Mouse (Mus musculus): ENCODE results near the gene Traf4. TPM values are rescaled to one million over a fixed set of nuclear protein-coding genes. Genes with fewer than 3 reads are reported as not detected.

Traf4 gene
- polyA plus RNA-seq, 1 experiment from 2014 or later: 79.2 TPM

DNA sequence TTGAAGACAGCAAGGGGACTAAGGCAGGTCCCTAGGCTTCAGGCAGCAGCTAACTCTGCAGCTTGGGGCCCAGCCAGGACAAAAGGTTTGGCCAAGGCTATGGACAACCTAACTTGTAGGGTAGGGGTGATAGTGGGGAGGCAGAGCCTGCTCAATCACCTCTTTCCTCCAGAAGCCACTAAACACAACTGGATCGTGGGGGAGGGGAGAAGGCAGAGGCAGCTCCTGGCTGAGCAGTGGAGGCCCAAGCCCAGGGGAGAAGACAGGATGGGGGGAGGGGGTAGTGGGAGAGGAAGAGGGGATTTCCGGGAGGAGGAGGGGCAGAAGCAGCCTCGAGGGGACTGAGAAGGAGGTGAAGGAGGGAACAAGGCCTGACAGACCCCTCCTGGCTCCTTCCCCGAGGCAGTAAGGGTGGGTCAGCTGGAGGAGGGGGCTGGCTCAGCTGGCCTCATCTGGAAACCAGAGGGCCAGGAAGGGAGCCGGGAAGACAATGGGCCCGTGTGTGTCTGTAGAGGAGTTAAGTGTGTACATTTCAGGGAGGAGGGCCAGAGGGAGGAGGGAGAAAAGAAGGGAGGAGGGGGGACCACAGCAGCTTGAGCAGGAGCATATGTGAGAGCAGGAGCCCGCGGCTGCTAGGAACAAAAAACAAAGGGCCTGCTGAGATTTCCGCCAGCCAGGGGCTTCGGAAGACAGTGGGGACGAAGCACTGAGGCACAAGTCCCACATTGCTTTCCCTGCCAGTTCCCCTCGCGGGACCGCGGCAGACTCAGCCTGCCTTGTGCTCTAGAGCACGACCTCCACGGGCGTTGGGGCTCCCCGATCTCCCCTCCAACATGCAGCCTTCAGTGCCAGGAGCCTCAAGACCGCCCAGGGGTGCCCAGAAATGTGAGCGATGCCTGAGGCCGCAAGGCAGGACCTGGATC lies 1.4 kb downstream of the Traf4 start:
- Histone ChIP-seq H3K4me2 (ENCODE audit: low read length) (peak overlapping the region; percentile 79), H3K27me3 (replicated peaks; ENCODE audit: control insufficient read depth, insufficient read depth, low read length) (no peaks in the 10 kb centered on the region), H3K4me1 (ENCODE audit: control insufficient read depth, insufficient read depth, low read length) (peaks cover 23% of the 10 kb centered on the region), H3K9me3 (replicated peaks; ENCODE audit: control insufficient read depth, low read length) (no peaks in the 10 kb centered on the region), H3K9ac (ENCODE audit: low read length) (peak overlapping the region; percentile 99), H3K36me3 (ENCODE audit: control insufficient read depth, insufficient read depth, low read length) (peaks cover 38% of the 10 kb centered on the region), H3K4me3 (ENCODE audit: low read depth, low read length) (peak overlapping the region; percentile 100), H3K27ac (ENCODE audit: low read depth, low read length) (peak overlapping the region; percentile 98)
- WGBS: under 1% methylated on average over 22 of the region's 22 CpGs
- ATAC-seq (peak; percentile 45), DNase-seq (ENCODE audit: low spot score) (peak; percentile 83)

GRCm38 (mm10) chr11:78163045-78163444 lies 2.3 kb downstream of the Traf4 start:
- Histone ChIP-seq H3K4me3 (ENCODE audit: low read depth, low read length) (peak overlapping the region; percentile 100), H3K27me3 (replicated peaks; ENCODE audit: control insufficient read depth, insufficient read depth, low read length) (no peaks in the 10 kb centered on the region), H3K9me3 (replicated peaks; ENCODE audit: control insufficient read depth, low read length) (no peaks in the 10 kb centered on the region), H3K36me3 (ENCODE audit: control insufficient read depth, insufficient read depth, low read length) (peaks cover 47% of the 10 kb centered on the region), H3K4me2 (ENCODE audit: low read length) (peak overlapping the region; percentile 79), H3K27ac (ENCODE audit: low read depth, low read length) (peak overlapping the region; percentile 98), H3K4me1 (ENCODE audit: control insufficient read depth, insufficient read depth, low read length) (peaks cover 23% of the 10 kb centered on the region), H3K9ac (ENCODE audit: low read length) (peak overlapping the region; percentile 99)
- 82% methylated on average over 2 of the region's 2 CpGs for WGBS
- DNase-seq (ENCODE audit: low spot score) (no peak), ATAC-seq (no peak)

DNA sequence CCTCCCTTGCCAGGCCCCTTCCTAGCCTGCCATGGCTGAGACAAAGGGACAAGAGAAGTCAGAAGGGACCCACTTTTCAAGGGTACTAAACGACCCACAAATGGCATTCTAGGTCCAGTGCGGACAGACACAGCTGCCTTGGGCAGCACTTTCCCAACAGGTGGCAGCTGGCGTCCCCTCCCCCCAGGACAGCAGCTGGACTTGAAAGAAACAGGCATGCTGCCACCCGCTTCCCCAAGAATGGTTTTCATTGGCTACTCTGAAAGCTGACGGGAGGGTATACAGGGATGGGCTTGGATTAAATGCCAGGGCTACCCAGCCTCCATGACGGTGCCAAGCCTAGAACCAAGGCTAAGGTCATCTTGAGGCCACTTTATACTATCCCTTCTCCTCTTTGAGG lies 2.9 kb downstream of the Traf4 start:
- H3K27me3 ChIP-seq (replicated peaks; ENCODE audit: control insufficient read depth, insufficient read depth, low read length): no peaks in the 10 kb centered on the region
- H3K27ac ChIP-seq (ENCODE audit: low read depth, low read length): peak overlapping the region; percentile 98; the same call in 1 of the 2 replicates
- DNase-seq (ENCODE audit: low spot score) (peak; percentile 56), ATAC-seq (no peak)
- H3K36me3 ChIP-seq (ENCODE audit: control insufficient read depth, insufficient read depth, low read length): peaks cover 52% of the 10 kb centered on the region
- H3K4me2 ChIP-seq (ENCODE audit: low read length): peak overlapping the region; percentile 79
- H3K9ac ChIP-seq (ENCODE audit: low read length): peak overlapping the region; percentile 99
- WGBS: 37% methylated on average over 6 of the region's 6 CpGs
- 0 out of 2 replicates have a peak overlapping the region, but pooled peaks have one; percentile 100 for H3K4me3 ChIP-seq (ENCODE audit: low read depth, low read length)
- H3K4me1 ChIP-seq (ENCODE audit: control insufficient read depth, insufficient read depth, low read length): peaks cover 23% of the 10 kb centered on the region
- H3K9me3 ChIP-seq (replicated peaks; ENCODE audit: control insufficient read depth, low read length): no peaks in the 10 kb centered on the region

DNA sequence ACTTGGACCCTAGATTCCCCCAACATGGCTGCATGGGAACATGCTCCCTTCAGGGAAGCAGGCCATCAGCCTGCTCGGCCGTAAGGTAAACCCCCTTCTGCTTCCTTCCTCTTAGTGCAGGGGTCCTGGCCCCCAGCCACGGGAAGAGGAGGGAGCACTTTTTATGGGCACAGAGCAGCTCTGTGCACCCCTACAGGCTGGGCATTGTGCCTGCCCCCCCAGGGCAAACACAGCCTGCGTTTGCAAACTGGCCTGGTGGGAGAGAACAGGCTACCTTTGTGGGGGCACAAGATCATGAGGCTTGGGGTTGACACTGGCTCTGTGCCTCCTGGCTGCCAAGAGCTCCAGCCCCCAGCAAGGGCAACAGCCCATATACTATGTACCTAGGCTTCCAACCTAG lies 3.4 kb downstream of the Traf4 start:
- H3K36me3 ChIP-seq (ENCODE audit: control insufficient read depth, insufficient read depth, low read length): peaks cover 56% of the 10 kb centered on the region
- 47% methylated on average over 4 of the region's 4 CpGs for whole genome bisulfite sequencing
- no peak overlapping the region for H3K27ac ChIP-seq (ENCODE audit: low read depth, low read length)
- ATAC-seq: no peak
- H3K4me3 ChIP-seq (ENCODE audit: low read depth, low read length): no peak overlapping the region
- peaks cover 23% of the 10 kb centered on the region for H3K4me1 ChIP-seq (ENCODE audit: control insufficient read depth, insufficient read depth, low read length)
- no peaks in the 10 kb centered on the region for H3K27me3 ChIP-seq (replicated peaks; ENCODE audit: control insufficient read depth, insufficient read depth, low read length)
- no peaks in the 10 kb centered on the region for H3K9me3 ChIP-seq (replicated peaks; ENCODE audit: control insufficient read depth, low read length)
- no peak overlapping the region for H3K9ac ChIP-seq (ENCODE audit: low read length)
- H3K4me2 ChIP-seq (ENCODE audit: low read length): peak overlapping the region; percentile 79; the same call in 1 of the 2 replicates
- no peak for DNase-seq (ENCODE audit: low spot score)

- 92% methylated on average over 14 of the region's 14 CpGs for WGBS
- H3K9ac ChIP-seq (ENCODE audit: low read length): no peak overlapping the region
- H3K4me1 ChIP-seq (ENCODE audit: control insufficient read depth, insufficient read depth, low read length): peaks cover 22% of the 10 kb centered on the region
- H3K4me3 ChIP-seq (ENCODE audit: low read depth, low read length): no peak overlapping the region
- no peak overlapping the region for H3K4me2 ChIP-seq (ENCODE audit: low read length)
- H3K27ac ChIP-seq (ENCODE audit: low read depth, low read length): no peak overlapping the region
- peaks cover 64% of the 10 kb centered on the region for H3K36me3 ChIP-seq (ENCODE audit: control insufficient read depth, insufficient read depth, low read length)
- ATAC-seq (no peak), DNase-seq (ENCODE audit: low spot score) (no peak)
- H3K27me3 ChIP-seq (replicated peaks; ENCODE audit: control insufficient read depth, insufficient read depth, low read length): no peaks in the 10 kb centered on the region
- H3K9me3 ChIP-seq (replicated peaks; ENCODE audit: control insufficient read depth, low read length): no peaks in the 10 kb centered on the region
Observed at GRCm38 (mm10) chr11:78161169-78161568, 4.2 kb downstream of the Traf4 start.

DNA sequence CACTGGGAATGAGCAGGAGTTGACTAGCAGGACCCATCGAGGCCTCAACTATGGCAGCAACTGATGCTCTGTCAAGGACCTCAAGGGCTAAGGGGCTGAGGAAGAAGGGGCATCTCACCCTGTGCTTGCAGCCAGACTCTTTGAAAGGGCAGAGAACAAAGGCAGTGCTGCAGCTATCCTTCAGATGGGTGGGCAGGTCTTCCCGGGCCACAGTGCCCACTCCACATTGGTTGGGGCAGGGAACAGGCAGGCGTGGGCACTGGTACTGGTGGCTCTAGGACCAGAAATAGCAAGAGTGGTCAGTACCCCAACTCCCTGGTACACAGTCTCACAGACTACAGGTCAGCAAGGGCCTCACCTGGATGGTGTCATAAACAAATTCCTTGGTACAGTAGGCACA lies 4.7 kb downstream of the Traf4 start:
- DNase-seq (ENCODE audit: low spot score) (no peak), ATAC-seq (no peak)
- no peaks in the 10 kb centered on the region for H3K9me3 ChIP-seq (replicated peaks; ENCODE audit: control insufficient read depth, low read length)
- no peaks in the 10 kb centered on the region for H3K27me3 ChIP-seq (replicated peaks; ENCODE audit: control insufficient read depth, insufficient read depth, low read length)
- WGBS: 83% methylated on average over 3 of the region's 3 CpGs
- H3K4me1 ChIP-seq (ENCODE audit: control insufficient read depth, insufficient read depth, low read length): peaks cover 17% of the 10 kb centered on the region
- no peak overlapping the region for H3K9ac ChIP-seq (ENCODE audit: low read length)
- H3K36me3 ChIP-seq (ENCODE audit: control insufficient read depth, insufficient read depth, low read length): peaks cover 67% of the 10 kb centered on the region
- H3K4me3 ChIP-seq (ENCODE audit: low read depth, low read length): no peak overlapping the region
- H3K27ac ChIP-seq (ENCODE audit: low read depth, low read length): no peak overlapping the region
- H3K4me2 ChIP-seq (ENCODE audit: low read length): no peak overlapping the region

DNA sequence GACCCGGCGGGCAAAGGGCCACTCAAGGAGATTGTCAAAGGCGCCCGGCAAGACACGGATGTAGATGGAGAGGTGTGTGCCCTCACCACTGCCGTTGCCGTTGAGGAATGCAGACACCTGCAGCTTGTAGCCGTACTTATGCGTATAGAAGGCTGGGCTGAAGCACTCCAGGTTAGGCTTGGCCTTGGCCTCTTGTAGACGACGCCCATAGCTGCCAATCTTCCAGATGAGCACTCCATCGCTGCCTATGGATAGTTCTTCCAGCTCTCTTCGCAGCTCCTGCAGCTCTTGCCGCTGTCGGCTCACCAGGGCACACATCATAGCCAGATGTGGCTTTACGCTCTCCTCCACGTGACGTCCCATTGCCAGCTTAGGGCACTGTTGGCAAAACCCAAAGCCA lies 5.2 kb downstream of the Traf4 start:
- no peaks in the 10 kb centered on the region for H3K27me3 ChIP-seq (replicated peaks; ENCODE audit: control insufficient read depth, insufficient read depth, low read length)
- no peaks in the 10 kb centered on the region for H3K9me3 ChIP-seq (replicated peaks; ENCODE audit: control insufficient read depth, low read length)
- ATAC-seq (no peak), DNase-seq (ENCODE audit: low spot score) (no peak)
- no peak overlapping the region for H3K9ac ChIP-seq (ENCODE audit: low read length)
- H3K4me1 ChIP-seq (ENCODE audit: control insufficient read depth, insufficient read depth, low read length): peaks cover 16% of the 10 kb centered on the region
- no peak overlapping the region for H3K4me3 ChIP-seq (ENCODE audit: low read depth, low read length)
- H3K27ac ChIP-seq (ENCODE audit: low read depth, low read length): no peak overlapping the region
- 91% methylated on average over 18 of the region's 18 CpGs for WGBS
- no peak overlapping the region for H3K4me2 ChIP-seq (ENCODE audit: low read length)
- H3K36me3 ChIP-seq (ENCODE audit: control insufficient read depth, insufficient read depth, low read length): peaks cover 72% of the 10 kb centered on the region

- H3K36me3 ChIP-seq (ENCODE audit: control insufficient read depth, insufficient read depth, low read length): peaks cover 78% of the 10 kb centered on the region
- no peak for ATAC-seq
Observed at GRCm38 (mm10) chr11:78159557-78159956, 5.8 kb downstream of the Traf4 start.

GRCm38 (mm10) chr11:78159096-78159495 lies 6.3 kb downstream of the Traf4 start:
- 35% methylated on average over 2 of the region's 2 CpGs for WGBS
- peaks cover 16% of the 10 kb centered on the region for H3K4me1 ChIP-seq (ENCODE audit: control insufficient read depth, insufficient read depth, low read length)
- H3K36me3 ChIP-seq (ENCODE audit: control insufficient read depth, insufficient read depth, low read length): peaks cover 83% of the 10 kb centered on the region

More at GRCm38 (mm10) chr11:78159557-78159956, 5.8 kb downstream of the Traf4 start:
- no peak for DNase-seq (ENCODE audit: low spot score)
- Histone ChIP-seq H3K27ac (ENCODE audit: low read depth, low read length) (no peak overlapping the region; the same call in 1 of the 2 replicates), H3K4me1 (ENCODE audit: control insufficient read depth, insufficient read depth, low read length) (peaks cover 16% of the 10 kb centered on the region), H3K9ac (ENCODE audit: low read length) (no peak overlapping the region), H3K4me2 (ENCODE audit: low read length) (no peak overlapping the region), H3K4me3 (ENCODE audit: low read depth, low read length) (no peak overlapping the region), H3K9me3 (replicated peaks; ENCODE audit: control insufficient read depth, low read length) (no peaks in the 10 kb centered on the region), H3K27me3 (replicated peaks; ENCODE audit: control insufficient read depth, insufficient read depth, low read length) (no peaks in the 10 kb centered on the region)
- 89% methylated on average over 7 of the region's 7 CpGs for WGBS

More at GRCm38 (mm10) chr11:78159096-78159495, 6.3 kb downstream of the Traf4 start:
- Histone ChIP-seq H3K9me3 (replicated peaks; ENCODE audit: control insufficient read depth, low read length) (no peaks in the 10 kb centered on the region), H3K4me2 (ENCODE audit: low read length) (no peak overlapping the region), H3K9ac (ENCODE audit: low read length) (no peak overlapping the region), H3K4me3 (ENCODE audit: low read depth, low read length) (no peak overlapping the region), H3K27ac (ENCODE audit: low read depth, low read length) (no peak overlapping the region), H3K27me3 (replicated peaks; ENCODE audit: control insufficient read depth, insufficient read depth, low read length) (no peaks in the 10 kb centered on the region)
- ATAC-seq (peak; percentile 44), DNase-seq (ENCODE audit: low spot score) (peak; percentile 90)
